Mouse (Mus musculus) liver, adult 2 months (tissue): ENCODE measurements around the gene B4galt5.

Experiments used
- CTCF ChIP-seq: fragments of 200-500 bp; IDR thresholded peaks from 2 replicates; pipeline ENCODE4 v1.5.1; 2011; ENCODE audit warnings: low read depth, low read length, control low read depth
- POLR2A ChIP-seq: fragments of 200-500 bp; IDR thresholded peaks from 2 replicates; pipeline ENCODE4 v1.6.1; 2011; ENCODE audit warnings: low read length, control low read depth; ENCODE audit not compliant: insufficient read depth; ENCODE audit errors: extremely low read depth

GRCm38 (mm10) chr2:167342876-167343275, 6.1 kb downstream of the B4galt5 start:
- no peak for TF ChIP-seq CTCF
- TF ChIP-seq POLR2A, result no peak
